In genomic region chr4:12837097-12837426, GRCm38 (mm10) we compare ENCODE assay signal across 22 mouse cellular contexts.
"Had no signal": no experiment of that assay in that cellular context is flagged by ENCODE, and none has a peak within 500 bp of the region (broad histone marks: within the 10 kb centered on the region; RNA-seq: fewer than 3 reads in every experiment).

No protein-coding gene starts in this region.

- H3K9ac ChIP-seq: hindbrain, embryonic 15.5 days; limb, embryonic 13.5 days; liver, embryonic 12.5 days; liver, embryonic 15.5 days; midbrain, embryonic 12.5 days; neural tube, embryonic 13.5 days had no signal

- H3K4me3 ChIP-seq: hindbrain, embryonic 15.5 days; limb, embryonic 10.5 days; limb, embryonic 13.5 days; liver, embryonic 12.5 days; liver, embryonic 15.5 days; midbrain, embryonic 12.5 days; myocyte; neural tube, embryonic 13.5 days had no signal

- H3K36me3 ChIP-seq: hindbrain, embryonic 15.5 days; limb, embryonic 10.5 days; limb, embryonic 13.5 days; liver, embryonic 12.5 days; liver, embryonic 15.5 days; midbrain, embryonic 12.5 days; neural tube, embryonic 13.5 days had no signal

- H3K4me1 ChIP-seq: hindbrain, embryonic 15.5 days; limb, embryonic 10.5 days; limb, embryonic 13.5 days; liver, embryonic 12.5 days; liver, embryonic 15.5 days; midbrain, embryonic 12.5 days; neural tube, embryonic 13.5 days had no signal

- H3K9me3 ChIP-seq: hindbrain, embryonic 15.5 days; limb, embryonic 10.5 days; limb, embryonic 13.5 days; liver, embryonic 12.5 days; liver, embryonic 15.5 days; midbrain, embryonic 12.5 days; neural tube, embryonic 13.5 days had no signal

- H3K27me3 ChIP-seq: hindbrain, embryonic 15.5 days; limb, embryonic 13.5 days; liver, embryonic 12.5 days; liver, embryonic 15.5 days; midbrain, embryonic 12.5 days; neural tube, embryonic 13.5 days had no signal

- H3K27ac ChIP-seq: hindbrain, embryonic 15.5 days; limb, embryonic 10.5 days; limb, embryonic 13.5 days; liver, embryonic 12.5 days; liver, embryonic 15.5 days; macrophage; midbrain, embryonic 12.5 days; neural tube, embryonic 13.5 days had no signal

- H3K4me2 ChIP-seq: hindbrain, embryonic 15.5 days; limb, embryonic 13.5 days; liver, embryonic 12.5 days; liver, embryonic 15.5 days; midbrain, embryonic 12.5 days; neural tube, embryonic 13.5 days had no signal

- ATAC-seq: liver, embryonic 12.5 days; midbrain, embryonic 16.5 days had no signal

- DNase-seq: kidney, adult 11 months; kidney, adult 8-10 months; kidney, postnatal 14 days; kidney, postnatal 4 days; layer of hippocampus, adult 9-11 months; liver; lung, adult 2 months; retina, postnatal 1 day; right cerebral cortex, postnatal 25 days; spleen, adult 18-20 months; thymus, adult 18-20 months; thymus, postnatal 36 days had no signal
